Mouse (Mus musculus) kidney, embryonic 14.5 days (tissue): Measurements from ENCODE around the gene Hps6. TPM values are rescaled to one million over a fixed set of nuclear protein-coding genes. Genes with fewer than 3 reads are reported as not detected.

Source experiments
- ATAC-seq: fragments of 200-750 bp; cut with Nextera tagmentation; 2 replicates; pipeline ENCODE4 v1.8.0; 2017; ENCODE audit warnings: moderate number of reproducible peaks, mild to moderate bottlenecking, moderate TSS enrichment, moderate library complexity; ENCODE audit not compliant: low FRiP score, low TSS enrichment
- H3K27ac ChIP-seq: fragments of 300-500 bp; sonication (generic); 2 replicates; pipeline ENCODE4 v1.5.1; 2014; ENCODE audit warnings: low read depth, mild to moderate bottlenecking, low read length, moderate library complexity, mixed read lengths
- H3K27me3 ChIP-seq: fragments of 300-500 bp; sonication (generic); 2 replicates; pipeline ENCODE4 v1.6.1; 2014; ENCODE audit warnings: mild to moderate bottlenecking, low read length; ENCODE audit not compliant: control insufficient read depth, insufficient read depth
- H3K36me3 ChIP-seq: fragments of 300-500 bp; sonication (generic); 2 replicates; pipeline ENCODE4 v1.6.1; 2014; ENCODE audit warnings: low read length, mixed read lengths; ENCODE audit not compliant: control insufficient read depth, insufficient read depth
- H3K4me1 ChIP-seq: fragments of 300-500 bp; sonication (generic); 2 replicates; pipeline ENCODE4 v1.6.1; 2014; ENCODE audit warnings: low read length, mixed read lengths; ENCODE audit not compliant: control insufficient read depth, insufficient read depth
- H3K4me2 ChIP-seq: fragments of 300-500 bp; sonication (generic); replicated peaks from 2 replicates; pipeline ENCODE4 v1.6.1; 2014; ENCODE audit warnings: low read depth, mild to moderate bottlenecking, low read length
- H3K4me3 ChIP-seq: fragments of 300-500 bp; sonication (generic); 2 replicates; pipeline ENCODE4 v1.5.1; 2014; ENCODE audit warnings: mild to moderate bottlenecking, low read length
- H3K9ac ChIP-seq: fragments of 300-500 bp; sonication (generic); 2 replicates; pipeline ENCODE4 v1.6.1; 2014; ENCODE audit warnings: low read depth, mild to moderate bottlenecking, low read length, moderate library complexity
- H3K9me3 ChIP-seq: fragments of 300-500 bp; sonication (generic); 2 replicates; pipeline ENCODE4 v1.6.1; 2016; ENCODE audit warnings: low read length; ENCODE audit not compliant: control insufficient read depth
- WGBS: fragments of 180-500 bp; shearing (Covaris S2); extraction: QIAGEN DNeasy Blood & Tissue Kit; methylation state at CpG from one replicate; pipeline ENCODE4 v1.1.7; 2014; 5-methylcytosine and 5-hydroxymethylcytosine counted together
- polyA plus RNA-seq: library from polyadenylated mRNA; unstranded; fragments of >200 nt; fragmentation: Nextera tagmentation; extraction: Ambion mirVana; gene quantifications from 2 replicates; pipeline ENCODE4 v1.2.1, GENCODE M21; 2014

Gene Hps6
- polyA plus RNA-seq, 1 experiment from 2014 or later, result 4.2 TPM

DNA sequence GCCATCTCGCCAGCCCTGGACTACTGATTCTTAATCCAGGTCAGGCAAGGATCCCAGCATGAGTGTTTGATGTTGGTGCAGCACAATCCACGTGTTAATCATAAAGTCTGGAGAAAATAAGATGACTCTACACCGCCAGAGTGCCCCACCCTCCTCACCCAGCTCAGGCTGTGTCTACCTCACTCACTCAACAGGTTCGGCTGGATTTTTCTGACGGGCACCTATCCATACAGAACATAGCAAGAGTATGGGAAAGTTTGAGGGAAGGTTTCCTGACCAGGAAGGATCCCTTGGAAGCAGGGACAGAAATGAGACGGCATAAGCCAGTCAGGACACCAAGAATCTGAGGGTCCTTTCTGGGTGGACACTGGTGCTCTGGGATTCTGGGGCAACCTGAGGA is 21.7 kb downstream of the Hps6 start:
- H3K9ac ChIP-seq, result no peak overlapping the region
- no peak overlapping the region for H3K4me2 ChIP-seq
- H3K4me3 ChIP-seq, result no peak overlapping the region
- H3K27me3 ChIP-seq, result no peaks in the 10 kb centered on the region
- H3K27ac ChIP-seq, result no peak overlapping the region
- peaks cover 5% of the 10 kb centered on the region; the same call in 1 of the 2 replicates for H3K9me3 ChIP-seq
- 64% methylated on average over 6 of the region's 6 CpGs for WGBS
- ATAC-seq, result no peak
- no peaks in the 10 kb centered on the region for H3K4me1 ChIP-seq
- H3K36me3 ChIP-seq, result no peaks in the 10 kb centered on the region

DNA sequence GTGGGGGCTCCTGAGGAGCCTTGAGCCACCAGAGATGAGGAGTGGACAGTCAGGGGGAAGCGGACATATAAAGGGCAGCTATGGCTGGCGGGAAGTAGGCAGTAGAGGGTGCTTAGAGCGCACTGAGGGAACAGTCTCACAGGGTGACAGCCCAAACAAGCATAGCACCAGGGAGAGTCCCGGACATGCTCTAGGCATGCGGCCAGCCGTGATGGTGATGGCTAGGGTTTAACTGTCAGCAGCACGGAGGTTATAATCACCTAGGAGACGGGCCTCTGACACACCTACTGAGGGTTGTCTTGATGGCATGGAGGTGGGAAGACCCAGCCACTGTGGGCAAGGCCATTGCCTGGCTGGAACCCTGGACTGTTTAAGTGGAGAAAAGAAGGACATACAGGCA is 23.3 kb downstream of the Hps6 start:
- H3K27ac ChIP-seq, result no peak overlapping the region
- peaks cover 13% of the 10 kb centered on the region for H3K36me3 ChIP-seq
- H3K9me3 ChIP-seq, result peaks cover 5% of the 10 kb centered on the region; the same call in 1 of the 2 replicates
- H3K4me1 ChIP-seq, result no peaks in the 10 kb centered on the region
- H3K4me3 ChIP-seq, result no peak overlapping the region
- H3K4me2 ChIP-seq, result no peak overlapping the region
- H3K9ac ChIP-seq, result no peak overlapping the region
- 63% methylated on average over 8 of the region's 8 CpGs for WGBS
- no peaks in the 10 kb centered on the region for H3K27me3 ChIP-seq
- no peak for ATAC-seq

DNA sequence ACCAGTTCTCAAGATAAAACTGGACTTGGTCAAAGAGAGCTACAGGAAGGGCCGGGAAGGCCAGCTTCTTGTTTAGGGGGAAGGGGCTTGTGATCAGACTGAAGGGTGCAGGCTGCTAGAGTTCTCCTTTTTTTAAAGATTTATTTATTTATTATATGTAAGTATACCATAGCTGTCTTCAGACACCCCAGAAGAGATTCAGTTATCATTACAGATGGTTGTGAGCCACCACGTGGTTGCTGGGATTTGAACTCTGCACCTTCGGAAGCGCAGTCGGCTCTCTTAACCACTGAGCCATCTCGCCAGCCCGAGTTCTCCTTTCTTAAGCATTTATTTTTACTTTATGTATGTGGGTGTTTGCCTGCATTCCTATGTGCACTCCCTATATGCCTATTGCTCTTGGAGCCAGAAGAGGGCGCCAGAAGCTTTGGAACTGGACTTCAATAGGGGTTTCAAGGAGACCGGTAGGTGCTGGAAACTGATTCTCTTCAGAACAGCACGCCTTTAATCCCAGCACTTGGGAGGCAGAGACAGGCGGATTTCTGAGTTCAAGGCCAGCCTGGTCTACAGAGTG is 25.5 kb downstream of the Hps6 start:
- no peaks in the 10 kb centered on the region for H3K4me1 ChIP-seq
- peaks cover 5% of the 10 kb centered on the region; the same call in 1 of the 2 replicates for H3K9me3 ChIP-seq
- H3K36me3 ChIP-seq, result peaks cover 36% of the 10 kb centered on the region
- ATAC-seq, result no peak
- WGBS, result 77% methylated on average over 11 of the region's 11 CpGs
- H3K4me2 ChIP-seq, result no peak overlapping the region
- no peak overlapping the region for H3K27ac ChIP-seq
- no peak overlapping the region for H3K9ac ChIP-seq
- no peak overlapping the region for H3K4me3 ChIP-seq
- no peaks in the 10 kb centered on the region for H3K27me3 ChIP-seq

DNA sequence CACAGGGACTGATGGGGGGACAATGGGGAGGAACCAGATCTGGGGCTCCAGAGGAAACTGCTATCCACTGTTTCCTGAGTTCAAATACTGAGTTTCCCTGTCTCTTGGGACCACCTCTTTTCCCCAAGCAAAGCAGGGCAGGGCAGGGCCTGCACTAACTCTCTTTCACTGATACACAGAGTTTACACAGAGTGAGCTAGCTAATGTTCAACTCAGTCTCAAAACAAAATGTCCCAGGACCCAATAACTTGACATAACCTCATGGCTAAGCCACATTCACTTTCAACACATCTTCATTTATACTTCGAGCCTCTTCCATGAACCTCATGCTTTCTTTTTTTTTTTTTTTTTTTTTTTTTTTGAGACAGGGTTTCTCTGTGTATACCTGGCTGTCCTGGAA is 26.3 kb downstream of the Hps6 start:
- peaks cover 44% of the 10 kb centered on the region for H3K36me3 ChIP-seq
- no peak overlapping the region for H3K9ac ChIP-seq
- no peak overlapping the region for H3K4me3 ChIP-seq
- ATAC-seq, result no peak
- no peaks in the 10 kb centered on the region for H3K4me1 ChIP-seq
- no peaks in the 10 kb centered on the region for H3K27me3 ChIP-seq
- H3K4me2 ChIP-seq, result no peak overlapping the region
- 100% methylated on average over 1 of the region's 1 CpGs for WGBS
- peaks cover 5% of the 10 kb centered on the region; the same call in 1 of the 2 replicates for H3K9me3 ChIP-seq
- H3K27ac ChIP-seq, result no peak overlapping the region

DNA sequence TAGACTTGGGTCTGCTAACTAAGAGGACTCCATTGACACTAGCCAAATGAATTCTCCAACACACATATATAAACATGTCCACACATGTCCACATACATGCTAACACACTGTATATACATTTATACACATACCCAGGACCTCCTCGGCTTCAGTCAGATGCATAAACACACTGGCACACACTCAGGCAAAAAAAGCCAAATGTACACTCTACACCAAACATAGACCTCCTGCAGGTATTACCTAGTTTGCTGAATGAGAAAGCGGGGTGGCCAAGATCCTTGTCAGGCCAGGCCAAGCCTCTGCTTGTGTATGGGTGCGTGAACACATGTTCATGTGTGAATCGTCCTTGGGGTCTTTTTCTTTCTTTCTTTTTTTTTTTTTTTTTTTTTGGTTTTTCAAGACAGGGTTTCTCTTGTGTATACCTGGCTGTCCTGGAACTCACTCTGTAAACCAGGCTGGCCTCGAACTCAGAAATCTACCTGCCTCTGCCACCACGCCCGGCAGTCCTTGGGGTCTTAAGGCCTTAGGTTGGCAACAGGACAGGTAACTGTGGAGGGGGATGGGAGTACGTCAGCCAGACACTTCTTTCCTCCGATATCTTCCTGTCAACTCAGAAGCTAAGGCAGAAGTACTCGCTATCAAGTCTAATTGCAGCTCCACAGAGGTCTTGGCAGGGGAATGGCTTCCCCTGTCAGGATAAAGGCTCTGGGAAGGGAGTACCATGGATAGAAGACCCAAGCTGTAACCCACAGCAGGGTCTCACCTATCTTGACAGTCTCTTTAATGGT is 27.1 kb downstream of the Hps6 start:
- Histone ChIP-seq H3K9ac (no peak overlapping the region), H3K9me3 (peaks cover 5% of the 10 kb centered on the region; the same call in 1 of the 2 replicates), H3K4me1 (no peaks in the 10 kb centered on the region), H3K36me3 (peaks cover 51% of the 10 kb centered on the region), H3K4me3 (no peak overlapping the region), H3K4me2 (no peak overlapping the region), H3K27ac (no peak overlapping the region), H3K27me3 (no peaks in the 10 kb centered on the region)
- ATAC-seq, result no peak
- WGBS, result 92% methylated on average over 10 of the region's 10 CpGs

DNA sequence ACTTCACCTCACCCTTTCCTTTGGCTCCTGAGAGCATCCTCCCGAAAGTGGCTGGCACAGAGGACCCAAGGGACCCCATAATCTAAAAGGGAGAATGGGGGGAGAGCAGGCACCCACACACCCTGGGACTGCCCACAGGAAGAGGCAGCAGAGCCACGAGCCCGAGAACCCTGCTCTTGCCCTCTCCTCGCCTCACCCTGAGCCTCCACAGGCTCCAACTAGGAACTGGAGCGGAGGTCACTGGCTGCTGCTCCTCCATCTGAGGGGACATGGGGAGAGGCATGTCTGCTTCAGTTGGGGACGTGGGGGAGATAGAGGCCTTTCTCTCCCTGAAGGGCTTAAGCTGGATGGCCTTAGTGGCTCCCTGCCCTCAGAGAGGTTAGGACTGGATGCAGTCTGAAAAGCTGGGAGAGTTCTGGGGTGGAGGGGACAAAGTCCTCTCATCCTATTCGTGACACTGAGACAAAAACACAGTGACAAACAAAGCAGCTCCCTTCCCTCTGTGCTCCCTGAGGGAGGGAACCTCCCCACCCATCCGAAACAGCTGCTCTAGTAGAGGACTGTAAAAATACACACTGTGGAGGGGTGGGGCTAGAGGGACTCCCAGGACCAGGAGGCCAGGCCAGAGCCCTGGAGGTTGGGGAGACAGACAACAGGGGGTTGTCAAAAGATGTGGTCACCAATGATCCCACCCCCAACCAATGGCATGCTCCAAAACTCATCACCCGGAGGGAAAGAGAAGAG is 28.6 kb downstream of the Hps6 start:
- Histone ChIP-seq H3K36me3 (peaks cover 63% of the 10 kb centered on the region), H3K27ac (no peak overlapping the region), H3K4me1 (peaks cover 2% of the 10 kb centered on the region; the same call in 1 of the 2 replicates), H3K27me3 (no peaks in the 10 kb centered on the region), H3K9me3 (peaks cover 5% of the 10 kb centered on the region; the same call in 1 of the 2 replicates), H3K4me2 (no peak overlapping the region), H3K4me3 (no peak overlapping the region), H3K9ac (no peak overlapping the region)
- no peak for ATAC-seq
- WGBS, result 83% methylated on average over 9 of the region's 9 CpGs

DNA sequence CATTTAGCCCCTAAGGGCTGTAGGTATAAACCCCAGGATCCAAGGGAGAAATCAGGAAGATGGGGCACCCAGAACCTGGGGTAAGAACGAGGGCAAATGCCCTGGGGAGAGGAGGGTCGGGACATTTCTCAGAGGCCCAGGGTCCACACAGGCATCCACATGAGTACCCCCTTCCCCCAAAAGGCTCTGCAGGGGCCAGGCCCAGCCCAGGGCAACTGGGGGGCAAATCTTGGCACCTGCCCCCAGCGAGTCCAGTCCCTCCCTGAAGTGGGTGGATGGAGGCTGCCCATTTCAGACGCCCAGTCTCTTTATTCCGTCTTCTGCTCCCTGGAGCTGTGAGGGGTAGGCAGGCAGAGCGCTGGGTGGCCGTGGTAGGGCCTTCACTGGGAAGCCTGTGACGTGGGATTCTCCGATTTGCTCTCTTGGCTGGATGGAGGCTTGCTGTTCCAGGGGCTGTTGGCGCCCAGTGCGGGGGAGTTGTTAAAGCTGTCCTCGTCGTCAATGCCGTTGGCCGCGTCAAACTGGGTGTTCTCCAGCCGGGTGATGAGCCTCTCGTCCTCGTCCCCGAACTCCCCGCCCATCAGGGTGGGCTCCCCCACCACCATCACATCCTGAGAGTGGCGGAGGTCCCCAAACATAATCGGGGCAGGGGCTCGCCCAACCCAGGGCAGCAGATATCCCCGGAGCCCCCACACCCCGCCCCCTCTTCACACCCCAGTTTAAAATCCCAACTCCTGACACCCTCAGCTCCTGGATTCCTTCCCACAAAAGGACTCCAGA is 29.6 kb downstream of the Hps6 start:
- Histone ChIP-seq H3K36me3 (peaks cover 63% of the 10 kb centered on the region), H3K27me3 (no peaks in the 10 kb centered on the region), H3K4me2 (no peak overlapping the region), H3K4me1 (peaks cover 13% of the 10 kb centered on the region), H3K4me3 (no peak overlapping the region), H3K27ac (no peak overlapping the region), H3K9me3 (peaks cover 5% of the 10 kb centered on the region; the same call in 1 of the 2 replicates), H3K9ac (no peak overlapping the region)
- 73% methylated on average over 26 of the region's 26 CpGs for WGBS
- no peak for ATAC-seq

DNA sequence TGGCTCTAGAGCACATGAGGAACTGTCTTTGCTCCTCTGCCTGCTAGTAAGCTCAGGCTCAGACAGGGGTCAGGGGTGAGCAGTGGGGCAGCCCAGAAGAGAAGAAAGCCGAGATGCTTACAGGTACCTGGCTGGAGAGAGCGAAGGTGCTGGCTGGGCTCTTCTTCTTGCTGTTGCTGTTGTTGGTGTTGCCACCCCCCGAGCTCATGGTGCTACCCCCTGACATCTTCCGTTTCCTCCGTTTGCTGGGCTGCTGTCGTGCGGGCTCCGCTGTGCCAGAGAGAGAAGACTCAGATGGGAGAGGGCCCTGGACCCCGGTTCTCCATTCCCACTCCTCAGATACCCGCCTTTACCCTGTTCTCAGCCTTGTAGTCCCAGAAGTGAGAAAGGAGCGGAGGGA is 30.6 kb downstream of the Hps6 start:
- no peak overlapping the region for H3K4me2 ChIP-seq
- H3K9me3 ChIP-seq, result peaks cover 5% of the 10 kb centered on the region; the same call in 1 of the 2 replicates
- no peak overlapping the region for H3K9ac ChIP-seq
- H3K4me1 ChIP-seq, result peaks cover 20% of the 10 kb centered on the region
- no peak overlapping the region for H3K27ac ChIP-seq
- 98% methylated on average over 11 of the region's 11 CpGs for WGBS
- no peaks in the 10 kb centered on the region for H3K27me3 ChIP-seq
- no peak overlapping the region for H3K4me3 ChIP-seq
- peaks cover 63% of the 10 kb centered on the region for H3K36me3 ChIP-seq
- ATAC-seq, result no peak
